Mouse (Mus musculus): Measurements from ENCODE around the gene Slc25a45.

DNA sequence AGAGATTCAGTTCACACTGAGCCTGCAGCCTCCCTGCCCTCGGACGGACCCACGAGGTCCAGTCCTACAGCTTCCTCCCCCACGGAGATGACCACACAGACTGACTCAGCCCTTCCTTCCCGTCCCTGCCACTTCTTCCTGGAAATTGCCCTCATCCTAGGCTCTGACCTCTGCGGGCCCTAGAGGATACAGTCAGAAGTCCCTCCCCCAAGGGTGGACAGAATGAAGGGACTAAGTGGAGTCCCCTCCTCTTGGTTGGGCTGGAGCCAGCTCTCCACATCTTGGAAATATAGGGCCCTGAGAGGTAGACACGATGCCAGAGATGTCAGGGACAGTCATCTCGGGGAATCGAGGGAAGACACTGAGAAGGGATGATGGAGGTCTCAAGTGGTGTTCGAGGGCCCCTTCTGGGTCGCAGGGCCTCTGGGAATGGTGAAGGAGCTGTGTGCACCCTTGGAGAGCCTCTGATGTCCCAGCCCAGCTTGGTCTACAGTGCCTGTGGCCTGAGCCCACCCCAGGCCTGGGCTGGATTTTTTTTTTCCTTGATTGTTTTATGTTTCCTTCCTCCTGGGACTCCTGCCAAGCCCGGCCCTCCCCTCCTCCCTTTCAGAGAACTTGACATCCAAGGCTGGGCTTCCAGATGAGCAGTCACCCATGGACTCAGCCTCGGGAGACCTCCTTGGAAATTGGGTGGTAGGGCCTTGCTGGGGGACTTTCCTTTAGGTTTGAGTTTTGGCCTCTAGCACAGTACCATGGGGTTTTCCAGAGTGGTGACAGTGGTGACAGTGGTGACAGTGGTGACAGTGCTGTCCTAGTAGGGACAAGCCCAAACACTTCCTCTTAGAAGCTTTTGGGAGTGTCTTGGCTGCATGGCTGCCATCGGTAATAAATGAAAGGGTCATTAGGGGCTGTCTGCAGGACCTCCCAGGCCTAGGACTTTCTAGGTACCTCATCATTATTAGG lies 52.3 kb downstream of the Slc25a45 start:
- TF ChIP-seq CTCF (IDR thresholded peaks at IDR 0.05; ENCODE audit: borderline replicate concordance, insufficient read depth, low read length) (no peak), POLR2A (IDR thresholded peaks at IDR 0.05; ENCODE audit: low read depth, low read length) (no peak)
